Mouse (Mus musculus): ENCODE data around the gene AC129217.1.

AC129217.1 gene

GRCm38 (mm10) chr19:8829660-8830059 lies at the start of gene AC129217.1:
Gene AC129217.1 (plus strand): TSS chr19:8829773.
- no peak for DNase-seq (ENCODE audit: low spot score in 2 of 2)

- DNase-seq (ENCODE audit: low spot score in 2 of 2) = peak; percentile 88 to 95
These were observed 43.4 kb upstream of the AC129217.1 start, which contains the start of gene Taf6l for GRCm38 (mm10) chr19:8786008-8786781. Gene Taf6l (minus strand): TSS chr19:8786417.

- no peak for DNase-seq (ENCODE audit: low spot score in 2 of 2)
These were observed 41.1 kb upstream of the AC129217.1 start for GRCm38 (mm10) chr19:8788521-8788920.

GRCm38 (mm10) chr19:8789171-8789570 lies 40.4 kb upstream of the AC129217.1 start:
- DNase-seq (ENCODE audit: low spot score in 2 of 2) = no peak

GRCm38 (mm10) chr19:8790171-8790570 lies 39.4 kb upstream of the AC129217.1 start:
- DNase-seq (ENCODE audit: low spot score in 2 of 2) = no peak

GRCm38 (mm10) chr19:8798264-8798946 lies 31.2 kb upstream of the AC129217.1 start, which contains the start of gene Polr2g:
Gene Polr2g (minus strand): TSS chr19:8798577.
- peak; percentile 87 to 90 for DNase-seq (ENCODE audit: low spot score in 2 of 2)

- DNase-seq (ENCODE audit: low spot score in 2 of 2) = no peak
These were observed 30.6 kb upstream of the AC129217.1 start for GRCm38 (mm10) chr19:8798947-8799315.

GRCm38 (mm10) chr19:8802130-8802821 lies 27.3 kb upstream of the AC129217.1 start, which contains the start of gene Zbtb3:
Gene Zbtb3 (plus strand): TSS chr19:8802555.
- peak; percentile 96 to 97 for DNase-seq (ENCODE audit: low spot score in 2 of 2)

- no peak for DNase-seq (ENCODE audit: low spot score in 2 of 2)
These were observed 26.3 kb upstream of the AC129217.1 start for GRCm38 (mm10) chr19:8803204-8803780.

- DNase-seq (ENCODE audit: low spot score in 2 of 2) = no peak
These were observed 25.5 kb upstream of the AC129217.1 start for GRCm38 (mm10) chr19:8803879-8804660.

- no peak for DNase-seq (ENCODE audit: low spot score in 2 of 2)
These were observed 22.8 kb upstream of the AC129217.1 start for GRCm38 (mm10) chr19:8806810-8807209.

- DNase-seq (ENCODE audit: low spot score in 2 of 2) = no peak
These were observed 13.8 kb upstream of the AC129217.1 start for GRCm38 (mm10) chr19:8815812-8816211.

- no peak for DNase-seq (ENCODE audit: low spot score in 2 of 2)
These were observed 12.6 kb upstream of the AC129217.1 start for GRCm38 (mm10) chr19:8817001-8817400.

- DNase-seq (ENCODE audit: low spot score in 2 of 2) = no peak
These were observed 11.2 kb upstream of the AC129217.1 start for GRCm38 (mm10) chr19:8818301-8818798.

GRCm38 (mm10) chr19:8818801-8819595 lies 10.6 kb upstream of the AC129217.1 start, which contains the start of gene Ttc9c:
Gene Ttc9c (minus strand): TSS chr19:8819333.
- DNase-seq (ENCODE audit: low spot score in 2 of 2) = peak; percentile 97 to 98

GRCm38 (mm10) chr19:8819596-8820423 lies 9.8 kb upstream of the AC129217.1 start, which contains the start of gene Hnrnpul2:
Gene Hnrnpul2 (plus strand): TSS chr19:8820010.
- DNase-seq (ENCODE audit: low spot score in 2 of 2) = peak; percentile 98

- no peak for DNase-seq (ENCODE audit: low spot score in 2 of 2)
These were observed 9.1 kb upstream of the AC129217.1 start for GRCm38 (mm10) chr19:8820424-8820956.

- DNase-seq (ENCODE audit: low spot score in 2 of 2) = no peak
These were observed 8.4 kb upstream of the AC129217.1 start for GRCm38 (mm10) chr19:8821146-8821545.

- DNase-seq (ENCODE audit: low spot score in 2 of 2) = no peak
These were observed 6.9 kb upstream of the AC129217.1 start for GRCm38 (mm10) chr19:8822696-8823095.

All from right cerebral cortex, adult 2 months (tissue).